Mouse (Mus musculus) frontal cortex, postnatal 25 days (tissue): ENCODE measurements around the gene Tcam1.

Experiments used
- DNase-seq, 2 experiments: peaks; one replicate each; pipeline ENCODE4 v3.0.0; 2022; ENCODE audit warnings: low spot score in 2 of 2

The Tcam1 gene

GRCm38 (mm10) chr11:106318406-106319366, 42.2 kb downstream of the Tcam1 start:
- no peak for DNase-seq

DNA sequence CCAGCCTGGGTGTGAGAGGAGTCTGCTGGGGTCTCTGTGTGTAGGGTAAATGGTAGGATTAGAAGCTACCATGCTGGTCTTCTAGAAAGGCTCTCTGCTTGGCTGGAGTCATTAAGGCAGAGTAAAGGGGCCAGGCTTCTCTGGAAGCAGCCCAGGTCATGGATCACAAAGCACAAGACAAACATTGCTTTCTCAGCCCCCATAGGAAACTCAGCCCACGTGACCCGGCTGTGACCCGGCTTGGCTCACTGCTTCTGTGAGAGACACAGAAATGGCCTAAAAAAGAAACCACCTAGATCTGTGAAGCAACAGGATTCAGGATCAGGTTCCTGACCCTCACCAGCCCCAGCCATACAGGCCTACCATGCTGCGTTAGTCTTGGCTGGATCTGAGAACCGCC, 48.4 kb downstream of the Tcam1 start:
- no peak for DNase-seq

DNA sequence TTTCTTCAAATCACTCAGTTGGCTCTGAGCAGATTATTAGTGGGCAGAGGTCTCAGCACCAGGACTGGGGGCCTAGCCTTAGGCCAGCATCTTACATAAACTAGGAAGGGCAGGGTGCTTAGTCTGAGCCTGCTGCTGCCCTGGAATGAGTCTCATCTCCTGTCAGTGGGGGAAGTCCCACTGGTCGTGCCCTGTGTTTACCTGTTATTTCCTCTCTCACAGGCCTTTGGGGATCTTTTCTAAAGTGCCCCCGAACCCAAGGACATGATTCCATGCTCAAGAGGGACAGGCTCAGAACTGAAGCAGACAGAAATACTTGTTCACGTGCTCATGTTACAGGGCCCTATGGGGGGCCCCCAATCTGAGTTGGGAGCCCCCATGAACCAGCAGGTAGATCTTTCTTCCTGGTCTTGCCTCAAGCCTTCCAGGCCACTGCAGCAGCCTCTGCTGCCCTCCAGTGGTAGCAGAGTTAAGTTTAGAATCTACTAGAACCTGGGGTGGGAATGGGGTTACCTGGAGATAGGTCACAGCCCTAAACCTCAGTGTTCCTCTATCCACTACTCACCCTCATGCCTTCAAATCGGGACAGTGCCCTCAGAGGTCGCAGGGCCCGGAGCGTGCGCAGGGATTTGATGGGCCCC, 49.2 kb downstream of the Tcam1 start:
- DNase-seq: peak; percentile 38 to 64

- no peak for DNase-seq
Observed at GRCm38 (mm10) chr11:106326475-106326874, 50.0 kb downstream of the Tcam1 start.

DNA sequence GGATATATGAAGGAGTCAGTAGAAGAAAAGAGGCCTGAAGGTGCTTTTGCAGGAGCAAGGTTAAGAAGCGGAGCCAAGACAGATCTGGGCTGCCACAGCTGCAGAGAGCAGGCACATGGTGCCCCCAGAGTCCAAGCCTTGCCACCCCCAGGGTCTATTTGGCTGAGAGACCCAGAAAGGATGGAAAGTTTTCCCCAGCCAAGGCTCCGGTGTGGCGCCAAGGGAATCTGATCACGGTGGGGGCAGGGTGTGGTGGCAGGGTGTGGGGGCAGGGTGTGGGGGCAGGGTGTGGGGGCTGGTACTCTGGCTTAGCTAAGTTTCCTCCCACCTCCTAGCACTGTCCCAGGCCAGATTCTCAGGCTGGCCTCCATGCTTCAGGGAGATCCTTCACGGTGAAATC, 52.0 kb downstream of the Tcam1 start:
- no peak for DNase-seq

- no peak for DNase-seq
Observed at GRCm38 (mm10) chr11:106329128-106329527, 52.7 kb downstream of the Tcam1 start.

DNA sequence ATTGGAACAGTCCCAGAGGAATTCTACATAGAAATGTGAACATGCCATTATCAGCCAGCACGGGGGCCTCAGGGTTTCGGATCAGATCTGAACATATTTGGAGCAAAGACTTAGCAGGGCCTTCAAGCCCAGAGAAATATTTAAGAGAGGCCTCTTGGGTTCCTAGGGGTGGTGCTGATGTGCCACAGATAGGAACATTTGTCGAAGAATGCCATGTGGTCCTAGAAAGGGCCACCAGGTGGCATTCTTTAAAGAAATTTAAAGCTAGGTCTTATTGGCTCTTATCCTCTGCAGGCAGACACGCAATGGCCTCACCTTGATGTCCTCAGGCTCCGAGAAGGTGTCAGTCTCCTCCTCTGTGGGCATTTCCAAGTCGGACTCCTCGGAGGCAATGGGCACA, 53.2 kb downstream of the Tcam1 start:
- peak in 1 of 2 experiments; percentile 13 for DNase-seq

DNA sequence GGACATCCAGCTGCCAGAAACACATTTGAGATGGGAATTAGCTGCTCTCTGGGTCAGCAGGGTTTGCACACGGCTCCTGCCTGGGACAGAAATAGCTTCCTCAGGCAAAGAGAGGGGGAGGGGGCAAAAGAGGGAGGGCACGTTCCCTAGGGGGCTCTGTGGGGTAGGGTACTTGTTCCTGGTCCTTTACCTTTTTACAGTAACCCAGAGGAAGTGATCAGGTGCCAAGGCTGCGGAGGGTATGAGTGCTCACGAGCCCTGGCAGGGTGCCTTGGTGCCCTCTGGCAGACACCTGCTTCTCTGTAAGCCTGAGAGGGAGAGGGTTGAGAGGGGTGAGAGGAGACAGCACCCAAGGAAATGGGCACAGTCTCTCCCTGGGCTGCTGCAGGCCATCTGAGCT, 56.0 kb downstream of the Tcam1 start:
- no peak for DNase-seq

- DNase-seq: no peak
Observed at GRCm38 (mm10) chr11:106334066-106334465, 57.6 kb downstream of the Tcam1 start.

GRCm38 (mm10) chr11:106338029-106338428, 61.6 kb downstream of the Tcam1 start:
- DNase-seq: no peak
